Mouse (Mus musculus): ENCODE data around the gene Tmem208.

DNA sequence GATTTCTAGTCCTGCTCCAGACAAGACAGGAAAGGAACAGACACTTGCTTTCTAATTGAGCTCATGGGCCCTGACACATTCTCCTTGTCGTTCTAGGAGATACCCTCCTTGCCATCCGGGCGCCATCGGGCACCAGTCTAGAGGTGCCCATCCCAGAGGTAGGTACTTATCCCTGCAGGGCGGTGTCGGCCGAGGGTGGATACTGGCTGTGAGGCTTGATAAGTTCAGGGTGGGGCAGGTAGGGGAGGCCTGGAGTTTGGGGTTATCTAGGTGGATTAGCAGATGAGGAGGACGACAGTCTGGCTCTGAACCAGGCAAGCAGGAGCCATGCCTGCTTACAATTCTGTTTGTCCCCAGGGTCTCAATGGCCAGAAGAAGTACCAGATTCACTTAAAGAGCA lies 26.2 kb upstream of the Tmem208 start:
- no peak for TF ChIP-seq MAX (IDR thresholded peaks at IDR 0.05)
- TF ChIP-seq CTCF (IDR thresholded peaks at IDR 0.05; ENCODE audit: control insufficient read depth, insufficient read depth, insufficient read length) = no peak
- TF ChIP-seq MYOG (IDR thresholded peaks at IDR 0.05; ENCODE audit: control insufficient read depth, extremely low read depth, insufficient read length) = no peak
- TF ChIP-seq USF1 (IDR thresholded peaks at IDR 0.05; ENCODE audit: low read depth) = no peak
- no peak for TF ChIP-seq CEBPB (IDR thresholded peaks at IDR 0.05; ENCODE audit: low read depth)
- TF ChIP-seq MYOD1 (IDR thresholded peaks at IDR 0.05; ENCODE audit: control insufficient read depth, insufficient read length, low read depth) = no peak

All from C2C12 (cell line).